Mouse (Mus musculus) G1E (cell line): ENCODE measurements around the gene Atox1. TPM values are rescaled to one million over a fixed set of nuclear protein-coding genes. Genes with fewer than 3 reads are reported as not detected.

ENCODE experiments used
- ATAC-seq: 2 replicates; pipeline ENCODE4 v1.8.0; 2016; ENCODE audit warnings: mild to moderate bottlenecking; ENCODE audit not compliant: insufficient number of reproducible peaks, poor library complexity, low FRiP score, severe bottlenecking; ENCODE audit errors: extremely low read depth
- DNase-seq: peaks from one replicate; pipeline ENCODE4 v3.0.0; 2012; ENCODE audit warnings: low spot score
- H3K27me3 ChIP-seq: 2 replicates; pipeline ENCODE4 v1.6.1; 2012; ENCODE audit warnings: mild to moderate bottlenecking, low read length, inconsistent platforms; ENCODE audit not compliant: insufficient read depth
- H3K36me3 ChIP-seq: replicated peaks from 2 replicates; pipeline ENCODE3; 2012; ENCODE audit warnings: mild to moderate bottlenecking, inconsistent platforms
- H3K4me1 ChIP-seq: 2 replicates; pipeline ENCODE4 v1.6.1; 2012; ENCODE audit warnings: low read depth, low read length, inconsistent platforms, mixed read lengths; ENCODE audit not compliant: insufficient read depth
- H3K4me3 ChIP-seq: 2 replicates; pipeline ENCODE4 v1.5.1; 2012; ENCODE audit warnings: low read depth, mild to moderate bottlenecking, inconsistent platforms, low read length, moderate library complexity, mixed read lengths
- H3K9me3 ChIP-seq: replicated peaks from 2 replicates; pipeline ENCODE4 v1.6.1; 2012; ENCODE audit warnings: inconsistent platforms
- CTCF ChIP-seq: IDR thresholded peaks from 2 replicates; pipeline ENCODE4 v1.5.1; 2012; ENCODE audit warnings: low read depth, low read length, inconsistent platforms, mixed read lengths
- GATA1 ChIP-seq: IDR thresholded peaks from 2 replicates; pipeline ENCODE4 v1.6.1; 2012; ENCODE audit warnings: borderline replicate concordance, low read length, inconsistent platforms, mixed read lengths
- GATA2 ChIP-seq: IDR thresholded peaks from 2 replicates; pipeline ENCODE4 v1.6.1; 2012; ENCODE audit warnings: low read depth, low read length, inconsistent platforms, borderline replicate concordance
- POLR2AphosphoS5 ChIP-seq: IDR thresholded peaks from 2 replicates; pipeline ENCODE4 v1.6.1; 2012; ENCODE audit warnings: low read depth, low read length, inconsistent platforms; ENCODE audit not compliant: insufficient replicate concordance
- TAL1 ChIP-seq: conservative IDR thresholded peaks from 2 replicates; pipeline ENCODE4 v1.6.1; 2012; ENCODE audit warnings: low read depth, low read length, inconsistent platforms, mixed read lengths
- polyA plus RNA-seq: library from polyadenylated mRNA; stranded (reverse); fragments of >175 nt; gene quantifications from 2 replicates; pipeline ENCODE4 v1.2.3, GENCODE M21; 2012
- total RNA-seq, 2 experiments: library from RNA; stranded (forward) in 1 of 2; stranded (reverse) in 1 of 2; fragments of 200-1000 nt in 1 of 2; fragments of >200 nt in 1 of 2; fragmentation: Nextera tagmentation in 1 of 2; gene quantifications; 2 replicates each; pipeline ENCODE4 v1.2.3; 2014 to 2017

The Atox1 gene
- total and polyA plus RNA-seq, 3 experiments, result 37.7 to 103 (median 92.8) TPM

DNA sequence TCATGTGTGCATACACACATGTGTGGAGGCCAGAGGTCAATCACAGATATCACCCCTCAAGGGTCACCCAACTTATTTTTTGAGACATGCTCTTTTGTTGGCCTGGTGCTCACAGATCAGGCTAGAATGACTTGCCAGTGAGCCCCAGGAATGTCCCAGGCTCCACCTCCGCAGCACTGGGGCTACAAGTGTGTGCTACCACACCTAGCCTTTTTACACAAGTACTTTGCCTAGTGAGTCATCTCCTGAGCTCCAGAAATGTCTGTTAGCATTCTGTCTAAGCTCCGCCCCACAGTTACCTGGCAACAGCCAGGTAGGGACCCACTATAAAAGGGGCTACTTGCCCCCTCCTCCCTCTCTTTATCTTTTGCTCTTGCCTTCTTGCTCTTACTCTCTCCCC lies 60.2 kb downstream of the Atox1 start:
- no peaks in the 10 kb centered on the region for H3K36me3 ChIP-seq
- no peak for ATAC-seq

DNA sequence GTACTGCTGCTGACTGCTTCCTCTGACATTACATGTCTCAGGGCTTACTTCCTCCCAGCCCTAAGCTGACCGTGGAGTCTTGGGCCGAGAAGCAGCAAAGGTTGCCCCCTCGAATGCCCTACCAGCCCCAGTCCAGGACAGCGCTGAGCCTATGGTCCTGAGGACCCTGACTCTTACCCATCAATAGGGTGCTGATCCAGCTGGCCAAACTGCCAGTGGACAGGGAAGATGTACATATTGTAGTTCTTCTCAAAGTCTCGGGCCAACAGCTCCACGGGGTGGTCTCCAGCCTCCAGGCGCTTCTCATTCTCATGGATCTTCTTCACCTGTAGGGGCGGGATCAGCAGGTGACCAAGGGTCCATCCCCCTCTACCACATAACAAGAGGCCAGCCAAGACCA lies 62.7 kb downstream of the Atox1 start:
- no peak overlapping the region for H3K4me3 ChIP-seq
- ATAC-seq, result no peak
- H3K9me3 ChIP-seq, result no peaks in the 10 kb centered on the region
- H3K27me3 ChIP-seq, result peaks cover 6% of the 10 kb centered on the region; the same call in 1 of the 2 replicates
- H3K36me3 ChIP-seq, result no peaks in the 10 kb centered on the region
- H3K4me1 ChIP-seq, result no peaks in the 10 kb centered on the region
- TF ChIP-seq TAL1 (no peak), GATA1 (no peak), CTCF (no peak), GATA2 (no peak), POLR2AphosphoS5 (no peak)
- DNase-seq, result no peak

More for the DNA sequence above, 60.2 kb downstream of the Atox1 start:
- Histone ChIP-seq H3K4me3 (no peak overlapping the region), H3K9me3 (no peaks in the 10 kb centered on the region), H3K4me1 (no peaks in the 10 kb centered on the region), H3K27me3 (peaks cover 6% of the 10 kb centered on the region; the same call in 1 of the 2 replicates)
- DNase-seq, result no peak
- TF ChIP-seq GATA1, result no peak
- no peak for TF ChIP-seq GATA2
- no peak for TF ChIP-seq POLR2AphosphoS5
- TF ChIP-seq CTCF, result no peak
- TF ChIP-seq TAL1, result no peak

DNA sequence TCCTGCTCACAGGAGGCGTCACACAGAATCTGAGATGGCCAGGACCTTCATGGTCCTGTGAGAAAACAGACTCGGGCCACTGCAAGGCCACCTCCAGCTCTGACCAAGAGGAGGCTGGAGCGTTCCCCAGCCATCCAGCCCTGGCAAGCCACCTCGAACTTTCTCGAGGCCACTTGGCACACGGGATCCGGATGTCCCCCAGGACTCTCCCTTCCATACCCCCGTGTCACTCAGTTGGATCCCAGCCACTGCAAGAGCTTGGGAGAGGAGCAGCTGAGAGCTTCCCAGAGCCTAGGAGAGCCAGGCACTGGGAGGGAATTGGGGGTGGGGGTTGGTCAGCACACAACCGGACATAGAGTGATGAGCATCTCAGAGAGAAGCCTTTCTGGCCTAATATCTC lies 63.6 kb downstream of the Atox1 start:
- Histone ChIP-seq H3K27me3 (peaks cover 6% of the 10 kb centered on the region; the same call in 1 of the 2 replicates), H3K9me3 (no peaks in the 10 kb centered on the region), H3K4me1 (no peaks in the 10 kb centered on the region), H3K36me3 (no peaks in the 10 kb centered on the region), H3K4me3 (no peak overlapping the region)
- TF ChIP-seq GATA2 (no peak), GATA1 (no peak), CTCF (no peak), TAL1 (no peak), POLR2AphosphoS5 (no peak)
- DNase-seq (no peak), ATAC-seq (no peak)

DNA sequence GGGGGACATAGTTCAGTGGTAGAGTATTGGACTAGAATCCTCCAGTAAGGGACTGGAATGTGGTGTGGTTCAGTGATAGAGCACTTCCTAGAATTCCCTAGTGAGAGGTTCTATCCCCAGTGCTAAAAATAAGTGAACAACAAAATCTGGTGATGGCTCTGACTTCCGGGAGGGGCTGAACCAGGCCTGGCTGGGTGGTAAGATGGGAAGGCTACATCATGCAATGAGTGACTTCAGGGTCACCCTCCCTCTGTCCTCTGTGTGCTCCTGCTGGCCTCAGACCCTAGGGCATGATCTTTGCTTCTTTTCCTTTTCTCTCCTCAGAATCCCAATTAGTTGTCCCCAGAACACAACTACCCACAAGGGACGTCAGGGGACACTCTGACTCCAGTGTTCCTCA lies 64.0 kb downstream of the Atox1 start:
- Histone ChIP-seq H3K4me1 (no peaks in the 10 kb centered on the region), H3K4me3 (no peak overlapping the region), H3K27me3 (peaks cover 6% of the 10 kb centered on the region; the same call in 1 of the 2 replicates), H3K36me3 (no peaks in the 10 kb centered on the region), H3K9me3 (no peaks in the 10 kb centered on the region)
- ATAC-seq (no peak), DNase-seq (no peak)
- TF ChIP-seq GATA1 (no peak), GATA2 (no peak)

Other genes starting within 250 kb of the Atox1 start
- not detected in 2 replicates for gene Fat2, start 124.7 kb downstream of the Atox1 start, total RNA-seq (2014; fragmentation: Nextera tagmentation)
- 0.06 and 0.11 TPM in 2 replicates for gene Fat2, start 124.7 kb downstream of the Atox1 start, total RNA-seq (2017)
- gene Fat2, start 124.7 kb downstream of the Atox1 start, polyA plus RNA-seq, result not detected in 2 replicates
- gene Sparc, start 38.1 kb downstream of the Atox1 start, total RNA-seq (2014; fragmentation: Nextera tagmentation), result not detected in 2 replicates
- 0.12 and 0.82 TPM in 2 replicates for gene Sparc, start 38.1 kb downstream of the Atox1 start, total RNA-seq (2017)
- gene Sparc, start 38.1 kb downstream of the Atox1 start, polyA plus RNA-seq, result not detected in 2 replicates
- 97.4 and 104 TPM in 2 replicates for gene G3bp1, start 8.4 kb upstream of the Atox1 start, total RNA-seq (2014; fragmentation: Nextera tagmentation)
- 122 and 128 TPM in 2 replicates for gene G3bp1, start 8.4 kb upstream of the Atox1 start, total RNA-seq (2017)
- 365 and 461 TPM in 2 replicates for gene G3bp1, start 8.4 kb upstream of the Atox1 start, polyA plus RNA-seq
- gene Glra1, start 147.0 kb upstream of the Atox1 start, total RNA-seq (2014; fragmentation: Nextera tagmentation), result not detected in 2 replicates
- gene Glra1, start 147.0 kb upstream of the Atox1 start, total RNA-seq (2017), result 0.06 and 0.11 TPM in 2 replicates
- not detected in 2 replicates for gene Glra1, start 147.0 kb upstream of the Atox1 start, polyA plus RNA-seq